Mouse (Mus musculus) liver, embryonic 16.5 days (tissue): ENCODE measurements around the gene Slc1a7. TPM values are rescaled to one million over a fixed set of nuclear protein-coding genes. Genes with fewer than 3 reads are reported as not detected.
A peak's percentile ranks its signal among the peaks of the same experiment; 100 is the strongest.

Experiments
- ATAC-seq: fragments of 200-750 bp; cut with Nextera tagmentation; 2 replicates; pipeline ENCODE4 v1.8.0; 2017; ENCODE audit warnings: low read depth, mild to moderate bottlenecking, moderate number of reproducible peaks, moderate library complexity
- H3K27ac ChIP-seq: fragments of 300-500 bp; sonication (generic); 2 replicates; pipeline ENCODE4 v1.5.1; 2014; ENCODE audit warnings: mild to moderate bottlenecking, low read length
- H3K27me3 ChIP-seq: fragments of 300-500 bp; sonication (generic); 2 replicates; pipeline ENCODE4 v1.6.1; 2014; ENCODE audit warnings: low read depth, low read length, mixed read lengths; ENCODE audit not compliant: control insufficient read depth, insufficient read depth
- H3K36me3 ChIP-seq: fragments of 300-500 bp; sonication (generic); 2 replicates; pipeline ENCODE4 v1.6.1; 2014; ENCODE audit warnings: mild to moderate bottlenecking; ENCODE audit not compliant: control insufficient read depth, insufficient read depth
- H3K4me1 ChIP-seq: fragments of 300-500 bp; sonication (generic); 2 replicates; pipeline ENCODE4 v1.6.1; 2014; ENCODE audit warnings: low read depth, low read length, mixed read lengths; ENCODE audit not compliant: control insufficient read depth
- H3K4me2 ChIP-seq: fragments of 300-500 bp; sonication (generic); 2 replicates; pipeline ENCODE4 v1.6.1; 2014; ENCODE audit warnings: low read depth, low read length, mixed read lengths
- H3K4me3 ChIP-seq: fragments of 300-500 bp; sonication (generic); 2 replicates; pipeline ENCODE4 v1.5.1; 2014; ENCODE audit warnings: low read depth, mild to moderate bottlenecking, low read length
- H3K9ac ChIP-seq: fragments of 300-500 bp; sonication (generic); 2 replicates; pipeline ENCODE4 v1.6.1; 2014; ENCODE audit warnings: low read depth, low read length
- H3K9me3 ChIP-seq: fragments of 300-500 bp; sonication (generic); replicated peaks from 2 replicates; pipeline ENCODE4 v1.6.1; 2016; ENCODE audit warnings: low read length; ENCODE audit not compliant: control insufficient read depth
- WGBS: fragments of 180-500 bp; shearing (Covaris S2); extraction: QIAGEN DNeasy Blood & Tissue Kit; methylation state at CpG from one replicate; pipeline ENCODE4 v1.1.7; 2014; ENCODE audit not compliant: insufficient replicate concordance; 5-methylcytosine and 5-hydroxymethylcytosine counted together
- polyA plus RNA-seq: library from polyadenylated mRNA; unstranded; fragments of >200 nt; fragmentation: Nextera tagmentation; extraction: Ambion mirVana; gene quantifications from 2 replicates; pipeline ENCODE4 v1.2.1, GENCODE M21; 2015

Gene Slc1a7
- polyA plus RNA-seq, 1 experiment from 2014 or later = not detected

- H3K9me3 ChIP-seq = no peaks in the 10 kb centered on the region
- no peaks in the 10 kb centered on the region for H3K36me3 ChIP-seq
- H3K9ac ChIP-seq = no peak overlapping the region
- ATAC-seq = no peak
- peak overlapping the region; percentile 65 for H3K4me2 ChIP-seq
- peaks cover 45% of the 10 kb centered on the region for H3K27me3 ChIP-seq
- H3K4me3 ChIP-seq = peak overlapping the region; percentile 51
- WGBS = 4% methylated on average over 22 of the region's 22 CpGs
- peaks cover 10% of the 10 kb centered on the region; the same call in 1 of the 2 replicates for H3K4me1 ChIP-seq
- no peak overlapping the region for H3K27ac ChIP-seq
These were observed 62.9 kb downstream of the Slc1a7 start for GRCm38 (mm10) chr4:108030888-108031501.

GRCm38 (mm10) chr4:108031502-108032351 lies 63.6 kb downstream of the Slc1a7 start:
- Histone ChIP-seq H3K4me1 (peaks cover 4% of the 10 kb centered on the region; the same call in 1 of the 2 replicates), H3K9ac (0 out of 2 replicates have a peak overlapping the region, but pooled peaks have one; percentile 12), H3K27me3 (peaks cover 45% of the 10 kb centered on the region), H3K4me2 (peak overlapping the region; percentile 65), H3K9me3 (no peaks in the 10 kb centered on the region), H3K27ac (no peak overlapping the region), H3K4me3 (peak overlapping the region; percentile 51), H3K36me3 (no peaks in the 10 kb centered on the region)
- ATAC-seq = no peak
- WGBS = 1% methylated on average over 67 of the region's 86 CpGs

GRCm38 (mm10) chr4:108032352-108032849 lies 64.3 kb downstream of the Slc1a7 start:
- Histone ChIP-seq H3K4me2 (no peak overlapping the region), H3K36me3 (no peaks in the 10 kb centered on the region), H3K27me3 (peaks cover 45% of the 10 kb centered on the region), H3K9me3 (no peaks in the 10 kb centered on the region), H3K27ac (no peak overlapping the region), H3K4me1 (no peaks in the 10 kb centered on the region; the same call in 1 of the 2 replicates), H3K4me3 (peak overlapping the region; percentile 51), H3K9ac (no peak overlapping the region)
- ATAC-seq = no peak
- 36% methylated on average over 11 of the region's 11 CpGs for WGBS

- H3K27me3 ChIP-seq = peaks cover 45% of the 10 kb centered on the region
- no peak overlapping the region for H3K4me2 ChIP-seq
- H3K9me3 ChIP-seq = no peaks in the 10 kb centered on the region
- no peaks in the 10 kb centered on the region; the same call in 1 of the 2 replicates for H3K4me1 ChIP-seq
- no peak for ATAC-seq
- no peak overlapping the region for H3K4me3 ChIP-seq
- 67% methylated on average over 8 of the region's 8 CpGs for WGBS
- no peak overlapping the region for H3K27ac ChIP-seq
- H3K9ac ChIP-seq = no peak overlapping the region
- no peaks in the 10 kb centered on the region for H3K36me3 ChIP-seq
These were observed 65.1 kb downstream of the Slc1a7 start for GRCm38 (mm10) chr4:108033041-108033764.

GRCm38 (mm10) chr4:108037027-108037426 lies 68.9 kb downstream of the Slc1a7 start:
- H3K4me1 ChIP-seq = no peaks in the 10 kb centered on the region
- no peak for ATAC-seq

GRCm38 (mm10) chr4:108045136-108046107 lies 77.3 kb downstream of the Slc1a7 start:
- no peak overlapping the region for H3K27ac ChIP-seq
- peaks cover 24% of the 10 kb centered on the region for H3K36me3 ChIP-seq
- no peaks in the 10 kb centered on the region for H3K9me3 ChIP-seq
- 79% methylated on average over 19 of the region's 19 CpGs for WGBS
- H3K27me3 ChIP-seq = no peaks in the 10 kb centered on the region
- no peak for ATAC-seq
- H3K4me2 ChIP-seq = no peak overlapping the region
- H3K9ac ChIP-seq = no peak overlapping the region
- H3K4me3 ChIP-seq = no peak overlapping the region
- no peaks in the 10 kb centered on the region for H3K4me1 ChIP-seq

More at GRCm38 (mm10) chr4:108037027-108037426, 68.9 kb downstream of the Slc1a7 start:
- 69% methylated on average over 8 of the region's 8 CpGs for WGBS
- no peak overlapping the region for H3K27ac ChIP-seq
- H3K4me2 ChIP-seq = no peak overlapping the region
- H3K9me3 ChIP-seq = no peaks in the 10 kb centered on the region
- H3K36me3 ChIP-seq = no peaks in the 10 kb centered on the region
- no peak overlapping the region for H3K4me3 ChIP-seq
- H3K27me3 ChIP-seq = peaks cover 16% of the 10 kb centered on the region
- no peak overlapping the region for H3K9ac ChIP-seq

- H3K4me2 ChIP-seq = no peak overlapping the region
- no peak for ATAC-seq
- H3K4me1 ChIP-seq = no peaks in the 10 kb centered on the region
- H3K27ac ChIP-seq = no peak overlapping the region
- H3K9ac ChIP-seq = no peak overlapping the region
- no peaks in the 10 kb centered on the region for H3K27me3 ChIP-seq
- no peak overlapping the region for H3K4me3 ChIP-seq
- H3K9me3 ChIP-seq = no peaks in the 10 kb centered on the region
- WGBS = 78% methylated on average over 8 of the region's 8 CpGs
- peaks cover 24% of the 10 kb centered on the region for H3K36me3 ChIP-seq
These were observed 78.0 kb downstream of the Slc1a7 start for GRCm38 (mm10) chr4:108046136-108046535.
